Mouse (Mus musculus) forebrain, embryonic 13.5 days (tissue): ENCODE data around the gene Faap20. TPM values are rescaled to one million over a fixed set of nuclear protein-coding genes. Genes with fewer than 3 reads are reported as not detected.

ENCODE experiments used
- ATAC-seq: fragments of 200-750 bp; cut with Nextera tagmentation; 2 replicates; pipeline ENCODE4 v1.8.0; 2017
- H3K27ac ChIP-seq: fragments of 300-500 bp; sonication (generic); 2 replicates; pipeline ENCODE4 v1.5.1; 2015; ENCODE audit warnings: inconsistent platforms, mild to moderate bottlenecking, moderate library complexity
- H3K27me3 ChIP-seq: fragments of 300-500 bp; sonication (generic); 2 replicates; pipeline ENCODE4 v1.6.1; 2015; ENCODE audit warnings: mild to moderate bottlenecking, inconsistent platforms
- H3K36me3 ChIP-seq: fragments of 300-500 bp; sonication (generic); 2 replicates; pipeline ENCODE4 v1.6.1; 2015; ENCODE audit warnings: mild to moderate bottlenecking, inconsistent platforms; ENCODE audit not compliant: poor library complexity, severe bottlenecking
- H3K4me1 ChIP-seq: fragments of 300-500 bp; sonication (generic); 2 replicates; pipeline ENCODE4 v1.6.1; 2015; ENCODE audit warnings: inconsistent platforms
- H3K4me2 ChIP-seq: fragments of 300-500 bp; sonication (generic); 2 replicates; pipeline ENCODE4 v1.6.1; 2015; ENCODE audit warnings: inconsistent platforms, mild to moderate bottlenecking, moderate library complexity
- H3K4me3 ChIP-seq: fragments of 300-500 bp; sonication (generic); 2 replicates; pipeline ENCODE4 v1.5.1; 2015; ENCODE audit warnings: mild to moderate bottlenecking, inconsistent platforms
- H3K9ac ChIP-seq: fragments of 300-500 bp; sonication (generic); 2 replicates; pipeline ENCODE4 v1.6.1; 2015; ENCODE audit warnings: mild to moderate bottlenecking, inconsistent platforms
- H3K9me3 ChIP-seq: fragments of 300-500 bp; sonication (generic); replicated peaks from 2 replicates; pipeline ENCODE4 v1.6.1; 2016; ENCODE audit warnings: inconsistent platforms
- WGBS: fragments of 180-500 bp; shearing (Covaris S2); methylation state at CpG from one replicate; pipeline ENCODE4 v1.1.7; 2015; 5-methylcytosine and 5-hydroxymethylcytosine counted together
- polyA plus RNA-seq: library from polyadenylated mRNA; unstranded; fragments of >200 nt; fragmentation: Nextera tagmentation; extraction: Ambion mirVana; gene quantifications from 2 replicates; pipeline ENCODE4 v1.2.1, GENCODE M21; 2015

Gene Faap20
- polyA plus RNA-seq, 1 experiment from 2014 or later: 93.2 TPM

GRCm38 (mm10) chr4:155297057-155297456, 47.5 kb downstream of the Faap20 start:
- Histone ChIP-seq H3K36me3 (0 out of 2 replicates have a peak, but pooled peaks cover 4% of the 10 kb centered on the region), H3K27ac (no peak overlapping the region), H3K9me3 (no peaks in the 10 kb centered on the region), H3K4me2 (no peak overlapping the region), H3K27me3 (no peaks in the 10 kb centered on the region), H3K4me3 (no peak overlapping the region), H3K9ac (no peak overlapping the region), H3K4me1 (peaks cover 5% of the 10 kb centered on the region)
- no peak for ATAC-seq
- 60% methylated on average over 2 of the region's 2 CpGs for WGBS

DNA sequence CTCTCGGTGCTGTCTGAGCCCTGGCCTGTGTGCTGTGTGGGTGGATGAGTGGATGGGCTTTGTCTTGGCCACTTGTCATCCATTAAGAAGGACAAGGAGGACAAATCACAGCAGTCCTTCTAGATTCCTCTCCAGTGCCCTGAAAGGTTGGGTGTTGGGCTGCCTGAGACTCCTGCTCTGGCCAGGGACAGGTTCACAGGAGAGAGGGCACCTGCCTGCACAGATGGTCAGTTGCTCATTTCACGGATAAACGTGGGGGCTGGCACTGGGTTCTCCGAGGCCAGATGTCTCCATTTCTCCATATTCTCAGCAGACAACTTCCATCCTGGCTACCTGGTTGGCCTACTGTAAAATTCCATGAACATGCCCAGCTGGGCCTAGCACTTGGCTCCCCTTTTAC, 49.2 kb downstream of the Faap20 start:
- no peaks in the 10 kb centered on the region for H3K9me3 ChIP-seq
- no peak overlapping the region for H3K4me3 ChIP-seq
- no peak overlapping the region for H3K9ac ChIP-seq
- H3K27me3 ChIP-seq: no peaks in the 10 kb centered on the region
- no peak for ATAC-seq
- H3K36me3 ChIP-seq: 0 out of 2 replicates have a peak, but pooled peaks cover 4% of the 10 kb centered on the region
- WGBS: 97% methylated on average over 4 of the region's 4 CpGs
- no peak overlapping the region for H3K4me2 ChIP-seq
- peaks cover 7% of the 10 kb centered on the region for H3K4me1 ChIP-seq
- no peak overlapping the region for H3K27ac ChIP-seq

- 80% methylated on average over 21 of the region's 21 CpGs for WGBS
- Histone ChIP-seq H3K9me3 (no peaks in the 10 kb centered on the region), H3K27ac (no peak overlapping the region), H3K27me3 (no peaks in the 10 kb centered on the region), H3K9ac (0 out of 2 replicates have a peak overlapping the region, but pooled peaks have one; percentile 5), H3K4me3 (no peak overlapping the region), H3K4me1 (peaks cover 18% of the 10 kb centered on the region), H3K36me3 (0 out of 2 replicates have a peak, but pooled peaks cover 4% of the 10 kb centered on the region), H3K4me2 (no peak overlapping the region)
- ATAC-seq: no peak
Measured at GRCm38 (mm10) chr4:155300421-155301097, 51.0 kb downstream of the Faap20 start.

- H3K4me3 ChIP-seq: no peak overlapping the region
- no peak overlapping the region for H3K27ac ChIP-seq
- no peaks in the 10 kb centered on the region for H3K9me3 ChIP-seq
- no peaks in the 10 kb centered on the region for H3K27me3 ChIP-seq
- no peak overlapping the region for H3K9ac ChIP-seq
- H3K4me2 ChIP-seq: no peak overlapping the region
- no peak for ATAC-seq
- H3K36me3 ChIP-seq: 0 out of 2 replicates have a peak, but pooled peaks cover 4% of the 10 kb centered on the region
- 93% methylated on average over 7 of the region's 7 CpGs for WGBS
- peaks cover 23% of the 10 kb centered on the region for H3K4me1 ChIP-seq
Measured at GRCm38 (mm10) chr4:155301098-155301447, 51.5 kb downstream of the Faap20 start.

- Histone ChIP-seq H3K9me3 (no peaks in the 10 kb centered on the region), H3K4me2 (no peak overlapping the region), H3K4me1 (peaks cover 29% of the 10 kb centered on the region), H3K9ac (no peak overlapping the region), H3K4me3 (no peak overlapping the region), H3K27me3 (no peaks in the 10 kb centered on the region), H3K36me3 (0 out of 2 replicates have a peak, but pooled peaks cover 4% of the 10 kb centered on the region), H3K27ac (no peak overlapping the region)
- 63% methylated on average over 4 of the region's 4 CpGs for WGBS
- no peak for ATAC-seq
Measured at GRCm38 (mm10) chr4:155301965-155302364, 52.4 kb downstream of the Faap20 start.

GRCm38 (mm10) chr4:155304508-155305096, 55.0 kb downstream of the Faap20 start:
- Histone ChIP-seq H3K36me3 (no peaks in the 10 kb centered on the region), H3K27ac (peak overlapping the region; percentile 91), H3K9ac (no peak overlapping the region), H3K9me3 (no peaks in the 10 kb centered on the region), H3K27me3 (no peaks in the 10 kb centered on the region), H3K4me3 (no peak overlapping the region), H3K4me1 (peaks cover 47% of the 10 kb centered on the region), H3K4me2 (no peak overlapping the region)
- no peak for ATAC-seq
- WGBS: 86% methylated on average over 7 of the region's 7 CpGs

DNA sequence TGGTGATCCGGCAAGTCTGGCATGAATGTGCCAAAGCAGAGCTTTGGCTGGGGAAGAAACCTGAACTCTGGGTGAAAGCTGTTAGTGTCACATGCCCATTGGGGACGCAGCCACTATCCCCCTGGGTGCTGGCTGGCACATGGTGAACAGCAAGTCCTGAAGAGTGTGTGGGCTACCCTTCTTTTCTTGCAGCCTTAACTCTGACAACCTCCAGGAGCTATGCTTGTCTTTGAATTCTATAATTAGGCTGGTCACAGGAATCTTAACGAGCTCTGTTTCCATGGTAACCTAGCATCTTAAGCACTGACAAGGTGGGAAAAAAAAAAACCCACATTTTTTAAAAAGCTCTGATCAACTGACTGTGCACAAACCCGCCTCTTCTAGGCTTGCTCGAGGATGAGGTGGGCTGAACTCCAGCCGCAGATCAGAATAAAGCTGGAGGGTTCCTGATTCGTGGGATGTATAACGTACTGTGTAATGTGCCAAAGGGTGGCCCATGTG, 56.0 kb downstream of the Faap20 start:
- Histone ChIP-seq H3K4me1 (peaks cover 47% of the 10 kb centered on the region), H3K9ac (peak overlapping the region; percentile 34), H3K9me3 (no peaks in the 10 kb centered on the region), H3K36me3 (no peaks in the 10 kb centered on the region), H3K27ac (peak overlapping the region; percentile 91), H3K4me3 (no peak overlapping the region), H3K27me3 (no peaks in the 10 kb centered on the region), H3K4me2 (peak overlapping the region; percentile 35)
- peak; percentile 68 for ATAC-seq
- WGBS: 7% methylated on average over 8 of the region's 8 CpGs

Other genes with a start within 250 kb of the Faap20 start
- gene Plch2, start 193.0 kb upstream of the Faap20 start, polyA plus RNA-seq: 5.9 and 6.3 TPM in 2 replicates
- gene Pex10, start 182.8 kb upstream of the Faap20 start, polyA plus RNA-seq: 18.5 and 22.8 TPM in 2 replicates
- 125 and 130 TPM in 2 replicates for gene Rer1, start 163.4 kb upstream of the Faap20 start, polyA plus RNA-seq
- gene Morn1, start 163.2 kb upstream of the Faap20 start, polyA plus RNA-seq: 7.4 and 9.4 TPM in 2 replicates
- gene Ski, start 27.2 kb upstream of the Faap20 start, polyA plus RNA-seq: 11.3 and 12.0 TPM in 2 replicates
- gene Prkcz, start 111.6 kb downstream of the Faap20 start, polyA plus RNA-seq: 33.2 and 42.1 TPM in 2 replicates
- 0.31 and 0.35 TPM in 2 replicates for gene Gabrd, start 148.3 kb downstream of the Faap20 start, polyA plus RNA-seq
- 4.3 and 4.9 TPM in 2 replicates for gene Cfap74, start 159.4 kb downstream of the Faap20 start, polyA plus RNA-seq
- gene Tmem52, start 219.3 kb downstream of the Faap20 start, polyA plus RNA-seq: 0.18 TPM in 1 of 2 replicates, not detected in the other
- gene Gnb1, start 241.6 kb downstream of the Faap20 start, polyA plus RNA-seq: 937 and 949 TPM in 2 replicates